13 mouse cellular contexts compared by ENCODE assay signal in the genomic region with DNA sequence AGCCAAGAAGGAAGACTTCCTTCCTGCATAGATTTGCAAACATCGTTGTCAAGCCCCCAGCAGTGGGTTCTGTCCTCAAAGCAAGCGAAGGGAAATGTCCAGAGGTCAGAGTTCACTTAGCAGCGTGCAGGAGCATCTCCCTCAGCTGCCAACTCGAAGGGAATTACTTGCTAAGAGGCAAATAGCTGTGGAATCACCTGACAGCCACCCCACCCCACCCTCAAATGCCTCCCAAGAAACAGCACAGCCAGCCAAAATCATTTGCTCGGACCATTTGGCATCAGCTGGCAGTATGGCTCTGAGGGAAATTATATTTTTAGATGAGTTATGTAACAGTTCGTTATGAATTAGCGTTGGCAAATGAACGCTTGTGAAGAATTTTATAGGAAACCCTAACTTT. TPM values are rescaled to one million over a fixed set of nuclear protein-coding genes. Genes with fewer than 3 reads are reported as not detected.
DNase-seq lines count a peak whose midpoint lies in the region; ATAC-seq and TF ChIP-seq lines count a peak whose summit lies in the region.
"Had no signal": no experiment of that assay in that cellular context is flagged by ENCODE, and none has a peak within 500 bp of the region (broad histone marks: within the 10 kb centered on the region; RNA-seq: fewer than 3 reads in every experiment).

No protein-coding gene starts in this region.

- no peak overlapping the region for H3K4me3 ChIP-seq in lung, embryonic 14.5 days (ENCODE audit: low read depth, low read length)
- H3K4me3 ChIP-seq in intestine, embryonic 16.5 days (ENCODE audit: low read length) = no peak overlapping the region
- H3K4me3 ChIP-seq in intestine, postnatal 0 days (ENCODE audit: low read depth, low read length) = no peak overlapping the region
- H3K4me3 ChIP-seq: heart, embryonic 10.5 days; liver, embryonic 13.5 days had no signal

- no peak for TF ChIP-seq CTCF in lung, embryonic 14.5 days (IDR thresholded peaks at IDR 0.05; ENCODE audit: low read depth)
- TF ChIP-seq CTCF in intestine, postnatal 0 days (IDR thresholded peaks at IDR 0.05; ENCODE audit: low read depth) = no peak

- no peak overlapping the region for H3K9ac ChIP-seq in lung, embryonic 14.5 days
- H3K9ac ChIP-seq in intestine, embryonic 16.5 days (ENCODE audit: low read depth, low read length) = no peak overlapping the region
- no peak overlapping the region for H3K9ac ChIP-seq in intestine, postnatal 0 days (ENCODE audit: low read depth, low read length)
- H3K9ac ChIP-seq: hindbrain, embryonic 14.5 days; liver, embryonic 13.5 days had no signal

- peak overlapping the region; percentile 54; the same call in 1 of the 2 replicates for H3K27ac ChIP-seq in lung, embryonic 14.5 days (ENCODE audit: low read depth)
- no peak overlapping the region for H3K27ac ChIP-seq in intestine, embryonic 16.5 days (ENCODE audit: low read length)
- no peak overlapping the region for H3K27ac ChIP-seq in intestine, postnatal 0 days (ENCODE audit: low read depth, low read length)
- H3K27ac ChIP-seq: heart, embryonic 10.5 days; hindbrain, embryonic 14.5 days; liver, embryonic 13.5 days had no signal

- WGBS in lung, embryonic 14.5 days = 36% methylated on average over 8 of the region's 8 CpGs
- WGBS in intestine, embryonic 16.5 days = 43% methylated on average over 8 of the region's 8 CpGs
- 37% methylated on average over 8 of the region's 8 CpGs for WGBS in intestine, postnatal 0 days

- no peak overlapping the region for H3K4me2 ChIP-seq in lung, embryonic 14.5 days
- H3K4me2 ChIP-seq in intestine, embryonic 16.5 days (ENCODE audit: low read depth, low read length) = no peak overlapping the region
- H3K4me2 ChIP-seq in intestine, postnatal 0 days (replicated peaks; ENCODE audit: low read depth) = no peak overlapping the region
- H3K4me2 ChIP-seq: hindbrain, embryonic 14.5 days; liver, embryonic 13.5 days had no signal

- no peaks in the 10 kb centered on the region for H3K27me3 ChIP-seq in lung, embryonic 14.5 days (ENCODE audit: insufficient read depth, low read length)
- no peaks in the 10 kb centered on the region for H3K27me3 ChIP-seq in intestine, embryonic 16.5 days (replicated peaks; ENCODE audit: control insufficient read depth, insufficient read depth, low read length)
- no peaks in the 10 kb centered on the region for H3K27me3 ChIP-seq in intestine, postnatal 0 days (replicated peaks; ENCODE audit: control insufficient read depth, insufficient read depth, low read length)
- H3K27me3 ChIP-seq: liver, embryonic 13.5 days had no signal

- no peak for DNase-seq in frontal cortex, postnatal 14 days (ENCODE audit: low spot score in 2 of 2)
- peak; percentile 35 for DNase-seq in lung, embryonic 14.5 days
- no peak for DNase-seq in lung, postnatal 25 days (ENCODE audit: low spot score)
- peak; percentile 80 for DNase-seq in cerebellum, adult 9-11 months
- peak; percentile 70 for DNase-seq in layer of hippocampus, adult 9-11 months
- DNase-seq: adrenal gland, postnatal 10 days; liver, embryonic 13.5 days; midbrain, embryonic 14.5 days had no signal

- H3K9me3 ChIP-seq in lung, embryonic 14.5 days (ENCODE audit: low read depth, low read length) = no peaks in the 10 kb centered on the region
- no peaks in the 10 kb centered on the region for H3K9me3 ChIP-seq in intestine, embryonic 16.5 days (ENCODE audit: control insufficient read depth, low read length)
- H3K9me3 ChIP-seq in intestine, postnatal 0 days (ENCODE audit: control insufficient read depth) = no peaks in the 10 kb centered on the region
- H3K9me3 ChIP-seq: heart, embryonic 10.5 days; liver, embryonic 13.5 days had no signal

- H3K4me1 ChIP-seq in lung, embryonic 14.5 days (ENCODE audit: insufficient read depth) = peaks cover 6% of the 10 kb centered on the region; the same call in 1 of the 2 replicates
- H3K4me1 ChIP-seq in intestine, embryonic 16.5 days (ENCODE audit: control insufficient read depth, insufficient read depth, low read length) = peaks cover 8% of the 10 kb centered on the region
- no peaks in the 10 kb centered on the region for H3K4me1 ChIP-seq in intestine, postnatal 0 days (replicated peaks; ENCODE audit: control insufficient read depth, insufficient read depth, low read length)
- H3K4me1 ChIP-seq: heart, embryonic 10.5 days; liver, embryonic 13.5 days had no signal

- H3K36me3 ChIP-seq in lung, embryonic 14.5 days (ENCODE audit: insufficient read depth) = no peaks in the 10 kb centered on the region
- no peaks in the 10 kb centered on the region for H3K36me3 ChIP-seq in intestine, embryonic 16.5 days (ENCODE audit: control insufficient read depth, insufficient read depth, low read length)
- no peaks in the 10 kb centered on the region for H3K36me3 ChIP-seq in intestine, postnatal 0 days (ENCODE audit: control insufficient read depth, insufficient read depth)
- H3K36me3 ChIP-seq: heart, embryonic 10.5 days; liver, embryonic 13.5 days had no signal

- peak; percentile 69 for ATAC-seq in frontal cortex, adult (ENCODE audit: low TSS enrichment)
- ATAC-seq in lung, embryonic 14.5 days (ENCODE audit: insufficient read depth) = no peak
- no peak for ATAC-seq in intestine, embryonic 16.5 days
- ATAC-seq in intestine, postnatal 0 days = no peak

RNA-seq across cellular contexts. Expression of a gene that starts 13.2 kb away (rescaled TPM):
- polyA plus RNA-seq in lung, embryonic 14.5 days (2014; fragmentation: Nextera tagmentation; extraction: Ambion mirVana) = 6.1 and 6.5 TPM in 2 replicates
- 0.16 and 0.26 TPM in 2 replicates for polyA plus RNA-seq in intestine, embryonic 16.5 days (2015; fragmentation: Nextera tagmentation; extraction: Ambion mirVana)
- 0.08 TPM in 1 of 2 replicates, not detected in the other for polyA plus RNA-seq in intestine, postnatal 0 days (2015; fragmentation: Nextera tagmentation; extraction: Ambion mirVana)
- polyA plus RNA-seq: liver, embryonic 13.5 days had no signal

RNA-seq across cellular contexts. Expression of a gene that starts 34.8 kb away (rescaled TPM):
- not detected in 2 replicates for polyA plus RNA-seq in lung, embryonic 14.5 days (2014; fragmentation: Nextera tagmentation; extraction: Ambion mirVana)
- not detected in 2 replicates for polyA plus RNA-seq in intestine, embryonic 16.5 days (2015; fragmentation: Nextera tagmentation; extraction: Ambion mirVana)
- not detected in 2 replicates for polyA plus RNA-seq in intestine, postnatal 0 days (2015; fragmentation: Nextera tagmentation; extraction: Ambion mirVana)
- polyA plus RNA-seq: heart, embryonic 10.5 days; hindbrain, embryonic 14.5 days; liver, embryonic 13.5 days; midbrain, embryonic 14.5 days had no signal

RNA-seq across cellular contexts. Expression of a gene that starts 47.6 kb away (rescaled TPM):
- polyA plus RNA-seq in lung, embryonic 14.5 days (2014; fragmentation: Nextera tagmentation; extraction: Ambion mirVana) = 2.8 and 3.5 TPM in 2 replicates
- 4.8 and 5.4 TPM in 2 replicates for polyA plus RNA-seq in intestine, embryonic 16.5 days (2015; fragmentation: Nextera tagmentation; extraction: Ambion mirVana)
- 56.1 and 59.9 TPM in 2 replicates for polyA plus RNA-seq in intestine, postnatal 0 days (2015; fragmentation: Nextera tagmentation; extraction: Ambion mirVana)

Comparison
In these comparisons a context has a peak if more than half of its experiments do, and no peak if none do; other contexts are left out.
1. DNase-seq: peak in lung, embryonic 14.5 days (single experiment), cerebellum, adult 9-11 months (single experiment) and layer of hippocampus, adult 9-11 months (single experiment); none in frontal cortex, postnatal 14 days (0 of 2) and lung, postnatal 25 days (single experiment).